Mouse (Mus musculus): ENCODE results near the gene Mrps35.

DNA sequence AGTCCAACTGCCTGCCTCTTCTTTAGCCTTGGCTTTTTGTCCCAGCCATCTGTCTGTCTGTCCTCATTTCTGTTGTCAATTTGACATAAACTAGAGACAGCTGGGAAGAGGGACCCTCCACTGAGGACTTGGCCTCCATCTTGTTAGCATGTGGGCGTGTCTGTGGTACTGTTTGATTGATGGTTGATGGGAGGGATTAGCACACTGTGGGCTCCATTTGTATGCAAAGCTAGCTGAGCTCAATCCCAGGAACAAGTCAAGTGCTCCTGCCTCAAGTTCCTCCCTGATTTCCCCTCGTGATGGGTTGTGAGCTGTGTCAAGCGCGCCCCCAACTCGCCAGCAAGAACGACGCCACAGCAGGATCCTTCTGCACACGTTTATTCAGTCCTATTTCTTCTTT lies 34.3 kb downstream of the Mrps35 start:
- TF ChIP-seq TAL1 (IDR thresholded peaks at IDR 0.05; ENCODE audit: low read length), result no peak
- no peak for TF ChIP-seq GATA1 (IDR thresholded peaks at IDR 0.05; ENCODE audit: low read length)
